Mouse (Mus musculus) left cerebral cortex, adult 2 months (tissue): ENCODE results near the gene Gm10118. TPM values are rescaled to one million over a fixed set of nuclear protein-coding genes. Genes with fewer than 3 reads are reported as not detected.

ENCODE experiments used
- DNase-seq, 2 experiments: peaks; one replicate each; pipeline ENCODE4 v3.0.0; 2021 to 2022; ENCODE audit warnings: low spot score in 2 of 2, mixed read lengths in 1 of 2; ENCODE audit errors: extremely low spot score in 1 of 2
- H3K27ac ChIP-seq: fragments of 200-600 bp; 2 replicates; pipeline ENCODE4 v1.8.1; 2022
- H3K4me3 ChIP-seq: fragments of 200-600 bp; 2 replicates; pipeline ENCODE4 v1.8.1; 2022
- CTCF ChIP-seq: fragments of 200-600 bp; IDR thresholded peaks from 2 replicates; pipeline ENCODE4 v1.8.1; 2022; ENCODE audit warnings: antibody characterized with exemption, mild to moderate bottlenecking, moderate library complexity
- intact Hi-C: fragments of 180-260 bp; cut with DNase I; formaldehyde crosslinking; loops from one replicate; pipeline ENCODE4 v1.15.1; 2025
- total RNA-seq, 2 experiments: library from RNA; stranded (reverse); gene quantifications; 2 replicates each; pipeline ENCODE4 v1.2.3; 2021

The Gm10118 gene
- total RNA-seq, 2 experiments from 2014 or later: 7.8 to 8.3 TPM

- Histone ChIP-seq H3K4me3 (no peak overlapping the region), H3K27ac (no peak overlapping the region)
- DNase-seq: no peak
- TF ChIP-seq CTCF: no peak
- intact Hi-C loops: loop anchor here (10.0 kb wide), 1 partner anchor 276 kb away; no protein-coding TSS in a partner anchor
Measured at GRCm38 (mm10) chr10:63880462-63880903, 46.8 kb downstream of the Gm10118 start.

Other genes with a start within 250 kb of the Gm10118 start
- gene Lrrtm3, start 162.8 kb upstream of the Gm10118 start, total RNA-seq: 10 to 100 TPM; 73.1 to 75.5 TPM